ENCODE assay signal across 7 mouse cellular contexts in genomic region chr4:43630671-43631045, GRCm38 (mm10). TPM values are rescaled to one million over a fixed set of nuclear protein-coding genes. Genes with fewer than 3 reads are reported as not detected.
DNase-seq lines count a peak whose midpoint lies in the region; ATAC-seq and TF ChIP-seq lines count a peak whose summit lies in the region.

No protein-coding gene starts in this region.

- peak overlapping the region; percentile 91 for H3K4me2 ChIP-seq in lung, postnatal 0 days (replicated peaks; ENCODE audit: low read depth, low read length)
- H3K4me2 ChIP-seq in forebrain, embryonic 15.5 days (replicated peaks) = peak overlapping the region; percentile 86
- peak overlapping the region; percentile 84 for H3K4me2 ChIP-seq in liver, embryonic 13.5 days
- peak overlapping the region; percentile 78 for H3K4me2 ChIP-seq in stomach, embryonic 16.5 days (ENCODE audit: low read depth, low read length)

- no peak for TF ChIP-seq EP300 in lung, postnatal 0 days (IDR thresholded peaks at IDR 0.05)

- no peaks in the 10 kb centered on the region for H3K9me3 ChIP-seq in lung, postnatal 0 days (ENCODE audit: low read length)
- H3K9me3 ChIP-seq in forebrain, embryonic 15.5 days = 0 out of 2 replicates have a peak, but pooled peaks cover 3% of the 10 kb centered on the region
- H3K9me3 ChIP-seq in liver, embryonic 13.5 days (replicated peaks) = no peaks in the 10 kb centered on the region
- no peaks in the 10 kb centered on the region for H3K9me3 ChIP-seq in stomach, embryonic 16.5 days (replicated peaks; ENCODE audit: control insufficient read depth, low read length)

- 27% methylated on average over 5 of the region's 5 CpGs for WGBS in lung, postnatal 0 days
- WGBS in forebrain, embryonic 15.5 days = 14% methylated on average over 5 of the region's 5 CpGs
- WGBS in liver, embryonic 13.5 days (ENCODE audit: insufficient replicate concordance) = 28% methylated on average over 5 of the region's 5 CpGs
- 32% methylated on average over 5 of the region's 5 CpGs for WGBS in stomach, embryonic 16.5 days

- no peak for TF ChIP-seq CTCF in lung, postnatal 0 days (IDR thresholded peaks at IDR 0.05)

- H3K9ac ChIP-seq in lung, postnatal 0 days (replicated peaks; ENCODE audit: low read depth) = 0 out of 2 replicates have a peak overlapping the region, but pooled peaks have one; percentile 71
- H3K9ac ChIP-seq in forebrain, embryonic 15.5 days (replicated peaks) = peak overlapping the region; percentile 96
- no peak overlapping the region for H3K9ac ChIP-seq in liver, embryonic 13.5 days
- peak overlapping the region; percentile 86 for H3K9ac ChIP-seq in stomach, embryonic 16.5 days (ENCODE audit: low read length)

- H3K27ac ChIP-seq in lung, postnatal 0 days (ENCODE audit: low read length) = peak overlapping the region; percentile 80
- peak overlapping the region; percentile 82 for H3K27ac ChIP-seq in forebrain, embryonic 15.5 days (replicated peaks)
- H3K27ac ChIP-seq in liver, embryonic 13.5 days = no peak overlapping the region
- peak overlapping the region; percentile 73 for H3K27ac ChIP-seq in stomach, embryonic 16.5 days (ENCODE audit: low read length)

- H3K36me3 ChIP-seq in lung, postnatal 0 days (ENCODE audit: insufficient read depth, low read length) = no peaks in the 10 kb centered on the region
- no peaks in the 10 kb centered on the region for H3K36me3 ChIP-seq in forebrain, embryonic 15.5 days
- H3K36me3 ChIP-seq in liver, embryonic 13.5 days = no peaks in the 10 kb centered on the region
- H3K36me3 ChIP-seq in stomach, embryonic 16.5 days (ENCODE audit: control insufficient read depth, insufficient read depth, low read length) = no peaks in the 10 kb centered on the region

- ATAC-seq in lung, postnatal 0 days = no peak
- peak; percentile 46 for ATAC-seq in forebrain, embryonic 15.5 days (replicated peaks)
- ATAC-seq in liver, embryonic 13.5 days (ENCODE audit: low read depth) = no peak
- no peak for ATAC-seq in stomach, embryonic 16.5 days (ENCODE audit: insufficient read depth, low FRiP score)

- H3K4me1 ChIP-seq in lung, postnatal 0 days (ENCODE audit: insufficient read depth, low read depth, low read length) = peaks cover 4% of the 10 kb centered on the region; the same call in 1 of the 2 replicates
- peaks cover 29% of the 10 kb centered on the region for H3K4me1 ChIP-seq in forebrain, embryonic 15.5 days
- H3K4me1 ChIP-seq in liver, embryonic 13.5 days (replicated peaks) = peaks cover 33% of the 10 kb centered on the region
- peaks cover 21% of the 10 kb centered on the region; the same call in 1 of the 2 replicates for H3K4me1 ChIP-seq in stomach, embryonic 16.5 days (ENCODE audit: control insufficient read depth, insufficient read depth, low read length)

- no peaks in the 10 kb centered on the region for H3K27me3 ChIP-seq in lung, postnatal 0 days (replicated peaks; ENCODE audit: insufficient read depth, low read length)
- H3K27me3 ChIP-seq in forebrain, embryonic 15.5 days = no peaks in the 10 kb centered on the region
- H3K27me3 ChIP-seq in liver, embryonic 13.5 days = peaks cover 37% of the 10 kb centered on the region
- no peaks in the 10 kb centered on the region; the same call in 1 of the 2 replicates for H3K27me3 ChIP-seq in stomach, embryonic 16.5 days (ENCODE audit: control insufficient read depth, insufficient read depth, low read length)

- H3K4me3 ChIP-seq in lung, postnatal 0 days (ENCODE audit: low read depth, low read length) = 0 out of 2 replicates have a peak overlapping the region, but pooled peaks have one; percentile 65
- H3K4me3 ChIP-seq in forebrain, embryonic 15.5 days = peak overlapping the region; percentile 71
- H3K4me3 ChIP-seq in liver, embryonic 13.5 days (replicated peaks) = peak overlapping the region; percentile 63
- H3K4me3 ChIP-seq in stomach, embryonic 16.5 days (replicated peaks; ENCODE audit: low read length) = peak overlapping the region; percentile 64; the same call in 1 of the 2 replicates

- DNase-seq in lung, postnatal 0 days (ENCODE audit: low spot score) = peak; percentile 10
- no peak for DNase-seq in lung, postnatal 4 days
- DNase-seq in liver, embryonic 13.5 days = no peak
- DNase-seq in ovary, postnatal 10 days (ENCODE audit: low spot score) = no peak
- no peak for DNase-seq in lung, postnatal 25 days (ENCODE audit: low spot score)

RNA-seq across cellular contexts. Expression of gene Npr2, which starts 1.1 kb away (rescaled TPM):
- 11.9 and 12.8 TPM in 2 replicates for polyA plus RNA-seq in lung, postnatal 0 days (2015; fragmentation: Nextera tagmentation; extraction: Ambion mirVana)
- polyA plus RNA-seq in forebrain, embryonic 15.5 days (2015; fragmentation: Nextera tagmentation; extraction: Ambion mirVana) = 12.7 and 15.4 TPM in 2 replicates
- polyA plus RNA-seq in liver, embryonic 13.5 days (2015; fragmentation: Nextera tagmentation; extraction: Ambion mirVana) = 0.80 and 0.89 TPM in 2 replicates
- 8.9 and 9.6 TPM in 2 replicates for polyA plus RNA-seq in stomach, embryonic 16.5 days (2015; fragmentation: Nextera tagmentation; extraction: Ambion mirVana)

RNA-seq across cellular contexts. Expression of gene Spag8, which starts 22.7 kb away (rescaled TPM):
- 10.4 and 10.8 TPM in 2 replicates for polyA plus RNA-seq in lung, postnatal 0 days (2015; fragmentation: Nextera tagmentation; extraction: Ambion mirVana)
- 4.3 and 6.7 TPM in 2 replicates for polyA plus RNA-seq in forebrain, embryonic 15.5 days (2015; fragmentation: Nextera tagmentation; extraction: Ambion mirVana)
- 0.10 and 0.12 TPM in 2 replicates for polyA plus RNA-seq in liver, embryonic 13.5 days (2015; fragmentation: Nextera tagmentation; extraction: Ambion mirVana)
- 1.3 TPM in 2 replicates for polyA plus RNA-seq in stomach, embryonic 16.5 days (2015; fragmentation: Nextera tagmentation; extraction: Ambion mirVana)

RNA-seq across cellular contexts. Expression of gene Hint2, which starts 25.6 kb away (rescaled TPM):
- 128 and 132 TPM in 2 replicates for polyA plus RNA-seq in lung, postnatal 0 days (2015; fragmentation: Nextera tagmentation; extraction: Ambion mirVana)
- polyA plus RNA-seq in forebrain, embryonic 15.5 days (2015; fragmentation: Nextera tagmentation; extraction: Ambion mirVana) = 65.5 and 74.0 TPM in 2 replicates
- polyA plus RNA-seq in liver, embryonic 13.5 days (2015; fragmentation: Nextera tagmentation; extraction: Ambion mirVana) = 66.4 and 66.9 TPM in 2 replicates
- 97.0 and 101 TPM in 2 replicates for polyA plus RNA-seq in stomach, embryonic 16.5 days (2015; fragmentation: Nextera tagmentation; extraction: Ambion mirVana)

RNA-seq across cellular contexts. Expression of gene Tmem8b, which starts 38.1 kb away (rescaled TPM):
- 2.5 and 3.1 TPM in 2 replicates for polyA plus RNA-seq in lung, postnatal 0 days (2015; fragmentation: Nextera tagmentation; extraction: Ambion mirVana)
- 16.2 TPM in 2 replicates for polyA plus RNA-seq in forebrain, embryonic 15.5 days (2015; fragmentation: Nextera tagmentation; extraction: Ambion mirVana)
- 0.19 and 0.23 TPM in 2 replicates for polyA plus RNA-seq in liver, embryonic 13.5 days (2015; fragmentation: Nextera tagmentation; extraction: Ambion mirVana)
- 3.0 and 3.5 TPM in 2 replicates for polyA plus RNA-seq in stomach, embryonic 16.5 days (2015; fragmentation: Nextera tagmentation; extraction: Ambion mirVana)

RNA-seq across cellular contexts. Expression of gene Fam221b, which starts 38.3 kb away (rescaled TPM):
- 2.5 TPM in 2 replicates for polyA plus RNA-seq in lung, postnatal 0 days (2015; fragmentation: Nextera tagmentation; extraction: Ambion mirVana)
- 1.6 and 1.7 TPM in 2 replicates for polyA plus RNA-seq in forebrain, embryonic 15.5 days (2015; fragmentation: Nextera tagmentation; extraction: Ambion mirVana)
- 1.3 and 1.8 TPM in 2 replicates for polyA plus RNA-seq in liver, embryonic 13.5 days (2015; fragmentation: Nextera tagmentation; extraction: Ambion mirVana)
- 2.6 and 3.2 TPM in 2 replicates for polyA plus RNA-seq in stomach, embryonic 16.5 days (2015; fragmentation: Nextera tagmentation; extraction: Ambion mirVana)
